Mouse (Mus musculus) midbrain, embryonic 16.5 days (tissue): ENCODE data around the gene Mrps12. TPM values are rescaled to one million over a fixed set of nuclear protein-coding genes. Genes with fewer than 3 reads are reported as not detected.

ENCODE experiments used
- ATAC-seq: fragments of 200-750 bp; cut with Nextera tagmentation; 2 replicates; pipeline ENCODE4 v1.8.0; 2017; ENCODE audit warnings: moderate TSS enrichment
- H3K27ac ChIP-seq: fragments of 300-500 bp; sonication (generic); 2 replicates; pipeline ENCODE4 v1.5.1; 2014; ENCODE audit warnings: mild to moderate bottlenecking, low read length, mixed read lengths
- H3K27me3 ChIP-seq: fragments of 300-500 bp; sonication (generic); 2 replicates; pipeline ENCODE4 v1.6.1; 2014; ENCODE audit warnings: low read depth, low read length, mixed read lengths; ENCODE audit not compliant: control insufficient read depth, insufficient read depth
- H3K36me3 ChIP-seq: fragments of 300-500 bp; sonication (generic); 2 replicates; pipeline ENCODE4 v1.6.1; 2014; ENCODE audit warnings: mild to moderate bottlenecking, low read length, moderate library complexity, mixed read lengths; ENCODE audit not compliant: control insufficient read depth, insufficient read depth
- H3K4me1 ChIP-seq: fragments of 300-500 bp; sonication (generic); 2 replicates; pipeline ENCODE4 v1.6.1; 2014; ENCODE audit warnings: mild to moderate bottlenecking, low read length, mixed read lengths; ENCODE audit not compliant: control insufficient read depth, insufficient read depth
- H3K4me2 ChIP-seq: fragments of 300-500 bp; sonication (generic); 2 replicates; pipeline ENCODE4 v1.6.1; 2014; ENCODE audit warnings: mild to moderate bottlenecking, low read length, mixed read lengths
- H3K4me3 ChIP-seq: fragments of 300-500 bp; sonication (generic); 2 replicates; pipeline ENCODE4 v1.5.1; 2014; ENCODE audit warnings: low read depth, mild to moderate bottlenecking, low read length, moderate library complexity, mixed read lengths
- H3K9ac ChIP-seq: fragments of 300-500 bp; sonication (generic); 2 replicates; pipeline ENCODE4 v1.6.1; 2014; ENCODE audit warnings: low read depth, low read length, mixed read lengths
- H3K9me3 ChIP-seq: fragments of 300-500 bp; sonication (generic); replicated peaks from 2 replicates; pipeline ENCODE4 v1.6.1; 2014; ENCODE audit warnings: mild to moderate bottlenecking, low read length, mixed read lengths; ENCODE audit not compliant: control insufficient read depth, poor library complexity, severe bottlenecking
- WGBS: fragments of 180-500 bp; shearing (Covaris S2); extraction: QIAGEN DNeasy Blood & Tissue Kit; methylation state at CpG from one replicate; pipeline ENCODE4 v1.1.7; 2014; 5-methylcytosine and 5-hydroxymethylcytosine counted together
- polyA plus RNA-seq: library from polyadenylated mRNA; unstranded; fragments of >200 nt; fragmentation: Nextera tagmentation; extraction: Ambion mirVana; gene quantifications from 2 replicates; pipeline ENCODE4 v1.2.1, GENCODE M21; 2015

The Mrps12 gene
- polyA plus RNA-seq, 1 experiment from 2014 or later: 95.8 TPM

DNA sequence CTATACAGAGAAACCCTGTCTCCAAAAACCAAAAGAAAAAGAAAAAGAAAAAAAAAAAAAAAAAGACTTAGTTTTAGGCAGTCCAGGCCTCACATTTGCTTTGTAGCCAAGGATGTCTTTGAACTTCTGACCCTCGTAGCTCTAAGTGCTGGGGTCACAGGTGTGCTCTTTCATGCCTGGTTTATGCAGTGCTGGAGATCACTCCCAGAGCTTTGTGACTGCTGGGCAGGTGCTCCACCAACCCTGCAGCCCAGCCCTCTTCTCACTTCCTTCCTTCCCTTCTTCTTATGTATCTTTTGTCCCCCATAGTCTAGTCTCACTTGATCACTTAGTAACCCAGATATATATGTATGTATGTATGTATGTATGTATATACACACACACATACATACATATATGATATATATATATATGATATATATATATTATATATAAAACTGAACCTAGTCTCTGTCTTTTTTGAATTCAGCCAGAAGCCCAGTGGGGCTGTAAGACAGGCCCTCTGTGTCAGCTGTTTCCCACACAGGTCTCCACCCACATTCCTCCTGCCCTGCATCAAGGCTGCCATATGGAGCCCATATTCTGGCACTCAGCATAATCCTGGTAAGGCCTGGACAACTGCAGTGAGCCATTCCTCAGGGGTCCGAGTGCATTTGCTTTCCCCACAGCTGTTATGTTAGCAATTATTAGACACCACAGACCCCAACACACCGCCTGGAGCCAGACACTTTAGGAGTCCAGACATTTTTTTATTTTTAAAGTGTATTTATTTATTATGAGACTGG is 20.7 kb downstream of the Mrps12 start:
- no peak for ATAC-seq
- WGBS: 82% methylated on average over 3 of the region's 3 CpGs

DNA sequence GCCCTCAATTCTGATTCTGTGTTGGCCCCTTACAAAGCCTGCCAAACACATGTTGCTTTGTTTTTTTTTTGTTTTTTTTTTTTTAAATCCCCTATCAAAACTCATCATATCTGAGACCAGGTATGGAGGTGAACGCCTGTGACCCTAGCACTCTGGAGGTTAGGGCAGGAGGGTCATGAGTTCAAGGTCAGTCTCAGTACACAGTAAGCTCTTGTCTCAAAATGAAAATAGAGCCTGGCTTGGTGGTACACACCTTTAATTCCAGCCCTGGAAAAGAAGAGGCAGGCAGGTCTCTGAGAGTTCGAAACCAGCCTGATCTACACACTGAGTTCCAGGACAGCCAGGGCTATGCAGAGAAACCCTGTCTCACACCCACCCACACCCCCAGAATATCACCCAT is 22.0 kb downstream of the Mrps12 start:
- no peak for ATAC-seq
- H3K4me2 ChIP-seq: no peak overlapping the region
- no peaks in the 10 kb centered on the region for H3K36me3 ChIP-seq
- H3K27me3 ChIP-seq: no peaks in the 10 kb centered on the region
- peaks cover 2% of the 10 kb centered on the region; the same call in 1 of the 2 replicates for H3K4me1 ChIP-seq
- 88% methylated on average over 2 of the region's 2 CpGs for WGBS
- no peaks in the 10 kb centered on the region for H3K9me3 ChIP-seq
- no peak overlapping the region for H3K27ac ChIP-seq
- no peak overlapping the region for H3K9ac ChIP-seq
- no peak overlapping the region for H3K4me3 ChIP-seq

More for the DNA sequence above, 20.7 kb downstream of the Mrps12 start:
- Histone ChIP-seq H3K4me1 (peaks cover 2% of the 10 kb centered on the region; the same call in 1 of the 2 replicates), H3K4me2 (no peak overlapping the region), H3K4me3 (no peak overlapping the region), H3K36me3 (no peaks in the 10 kb centered on the region), H3K27ac (no peak overlapping the region), H3K27me3 (no peaks in the 10 kb centered on the region), H3K9me3 (no peaks in the 10 kb centered on the region), H3K9ac (no peak overlapping the region)

DNA sequence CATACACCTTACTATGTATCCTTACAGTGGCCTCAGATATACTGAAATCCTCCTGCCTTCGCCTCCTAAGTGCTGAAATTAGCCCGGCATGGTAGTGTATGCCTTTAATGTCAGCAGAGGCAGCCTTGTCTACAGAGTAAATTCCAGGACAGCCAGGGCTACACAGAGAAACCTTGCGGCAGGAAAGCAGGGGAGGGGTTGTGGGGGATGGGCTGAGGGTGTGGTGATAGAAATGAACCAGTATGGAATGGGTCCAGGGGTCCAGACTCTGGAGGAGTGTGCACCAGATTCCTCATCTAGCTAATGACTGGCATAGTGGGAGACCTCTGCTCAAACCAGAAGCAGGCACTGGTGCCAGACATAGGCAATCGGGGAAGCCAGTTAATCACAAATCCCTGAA is 22.5 kb downstream of the Mrps12 start:
- Histone ChIP-seq H3K36me3 (no peaks in the 10 kb centered on the region), H3K27ac (no peak overlapping the region), H3K9me3 (no peaks in the 10 kb centered on the region), H3K4me1 (peaks cover 2% of the 10 kb centered on the region; the same call in 1 of the 2 replicates), H3K4me2 (no peak overlapping the region), H3K27me3 (no peaks in the 10 kb centered on the region), H3K4me3 (no peak overlapping the region), H3K9ac (no peak overlapping the region)
- no peak for ATAC-seq
- 72% methylated on average over 4 of the region's 4 CpGs for WGBS

DNA sequence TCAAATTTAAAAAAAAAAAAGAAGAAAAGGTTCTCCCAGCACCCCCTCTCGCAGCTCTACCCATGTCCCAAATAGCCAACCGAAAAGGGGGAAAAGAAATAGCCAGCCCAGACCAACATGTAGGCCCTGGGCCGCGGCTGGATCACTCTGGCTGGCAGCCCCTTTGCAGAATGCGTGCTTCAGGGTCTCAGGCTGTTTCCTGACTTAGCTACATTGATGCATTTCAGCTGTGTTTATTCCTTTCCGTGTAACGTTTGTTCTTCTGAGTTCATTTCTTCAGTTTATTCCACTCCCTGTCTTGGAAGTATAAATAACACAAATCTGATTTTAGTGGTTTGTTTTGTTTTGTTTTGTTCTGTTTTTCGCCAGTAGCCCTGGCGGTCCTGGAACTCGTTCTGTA is 23.9 kb downstream of the Mrps12 start:
- Histone ChIP-seq H3K4me1 (peaks cover 2% of the 10 kb centered on the region; the same call in 1 of the 2 replicates), H3K27me3 (no peaks in the 10 kb centered on the region), H3K9ac (no peak overlapping the region), H3K27ac (no peak overlapping the region), H3K4me2 (no peak overlapping the region), H3K36me3 (no peaks in the 10 kb centered on the region), H3K4me3 (no peak overlapping the region), H3K9me3 (no peaks in the 10 kb centered on the region)
- ATAC-seq: no peak
- WGBS: 86% methylated on average over 10 of the region's 10 CpGs

DNA sequence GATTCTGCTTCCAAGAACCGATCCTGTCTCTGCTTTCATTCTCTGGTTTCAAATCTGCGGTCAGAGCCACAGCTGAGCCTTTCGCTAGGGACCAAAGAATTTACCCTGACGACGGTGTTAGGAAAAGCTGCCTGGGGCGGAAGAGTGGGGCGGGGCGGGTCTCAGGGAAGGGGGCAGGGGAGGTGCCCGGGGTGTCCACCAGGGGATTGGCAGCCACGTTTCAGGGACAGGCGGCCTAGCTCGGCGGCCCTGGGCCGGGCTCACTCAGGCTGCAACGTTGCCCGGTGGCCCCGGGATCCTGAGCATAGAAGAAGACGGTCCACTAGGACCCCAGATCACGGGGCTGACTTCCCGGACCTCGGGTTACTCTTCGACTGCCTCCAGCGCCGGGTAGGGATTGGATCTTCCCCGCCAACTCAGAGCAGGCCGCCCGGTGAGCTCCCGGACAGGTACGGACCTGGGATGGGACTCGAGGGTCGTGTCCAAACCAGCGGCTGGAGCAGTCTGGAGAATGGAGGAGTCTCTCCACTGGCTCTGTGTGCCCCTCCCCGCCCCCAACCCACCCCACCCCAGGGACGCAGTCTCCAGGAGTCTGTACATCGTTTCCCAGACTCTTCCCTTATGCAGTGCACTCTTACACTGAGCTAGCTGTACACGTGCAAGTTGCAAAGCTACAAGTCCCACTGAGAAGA is 24.9 kb downstream of the Mrps12 start, which contains the start of gene Fbxo17:
TSS of gene Fbxo17 (plus strand) at position 215 of the 692 bp plus-strand sequence.
- peak within 1 kb of the TSS; percentile 58 for H3K9ac ChIP-seq
- peak within 1 kb of the TSS; percentile 39 for H3K4me3 ChIP-seq
- H3K9me3 ChIP-seq: no peaks in the 10 kb centered on the region
- 3% methylated on average over 32 of the region's 36 CpGs for WGBS
- no peak within 1 kb of the TSS for H3K27ac ChIP-seq
- peak within 1 kb of the TSS; percentile 65 for H3K4me2 ChIP-seq
- peak; percentile 66 for ATAC-seq
- no peaks in the 10 kb centered on the region for H3K27me3 ChIP-seq
- no peaks in the 10 kb centered on the region for H3K36me3 ChIP-seq
- peaks cover 2% of the 10 kb centered on the region; the same call in 1 of the 2 replicates for H3K4me1 ChIP-seq

DNA sequence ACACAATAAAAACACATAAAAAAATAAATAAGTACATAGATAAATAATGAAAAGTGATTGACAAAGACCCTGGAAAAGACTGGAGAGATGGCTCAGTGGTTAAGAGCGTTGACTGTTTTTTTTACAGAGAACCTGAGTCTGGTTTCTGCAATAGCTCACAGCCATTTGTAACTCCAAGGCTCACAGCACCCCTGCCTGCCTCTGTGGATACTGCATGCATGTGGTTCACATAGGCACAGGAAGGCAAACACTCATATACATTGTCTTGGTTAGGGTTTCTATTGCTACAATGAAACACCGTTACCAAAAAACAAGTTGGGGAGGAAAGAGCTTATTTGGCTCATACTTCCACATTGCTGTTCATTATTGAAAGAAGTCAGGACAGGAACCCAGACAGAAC is 26.0 kb downstream of the Mrps12 start:
- 93% methylated on average over 2 of the region's 2 CpGs for WGBS
- ATAC-seq: no peak
- H3K36me3 ChIP-seq: no peaks in the 10 kb centered on the region

DNA sequence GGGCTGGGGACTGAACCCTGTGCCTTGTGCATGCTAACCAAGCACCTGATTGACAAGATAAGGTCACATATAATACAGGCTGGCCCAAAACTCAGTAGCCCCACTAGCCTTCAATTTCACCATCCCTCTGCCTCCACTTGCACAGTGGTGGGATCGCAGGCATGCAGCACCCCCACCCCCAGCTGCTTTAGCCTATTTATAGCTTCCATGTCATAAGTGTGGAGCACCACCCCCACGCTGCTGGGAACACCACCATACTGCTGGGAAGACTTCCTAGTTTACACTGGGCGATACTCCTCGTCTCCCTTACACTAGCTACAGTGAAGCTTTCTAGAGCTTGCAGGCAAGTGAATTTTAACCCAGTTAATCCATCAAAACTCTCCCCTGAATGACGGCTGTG is 27.0 kb downstream of the Mrps12 start:
- 88% methylated on average over 5 of the region's 5 CpGs for WGBS

More for the DNA sequence above, 26.0 kb downstream of the Mrps12 start:
- Histone ChIP-seq H3K27me3 (no peaks in the 10 kb centered on the region), H3K27ac (no peak overlapping the region), H3K4me1 (peaks cover 2% of the 10 kb centered on the region; the same call in 1 of the 2 replicates), H3K4me3 (no peak overlapping the region), H3K4me2 (no peak overlapping the region), H3K9ac (no peak overlapping the region), H3K9me3 (no peaks in the 10 kb centered on the region)

DNA sequence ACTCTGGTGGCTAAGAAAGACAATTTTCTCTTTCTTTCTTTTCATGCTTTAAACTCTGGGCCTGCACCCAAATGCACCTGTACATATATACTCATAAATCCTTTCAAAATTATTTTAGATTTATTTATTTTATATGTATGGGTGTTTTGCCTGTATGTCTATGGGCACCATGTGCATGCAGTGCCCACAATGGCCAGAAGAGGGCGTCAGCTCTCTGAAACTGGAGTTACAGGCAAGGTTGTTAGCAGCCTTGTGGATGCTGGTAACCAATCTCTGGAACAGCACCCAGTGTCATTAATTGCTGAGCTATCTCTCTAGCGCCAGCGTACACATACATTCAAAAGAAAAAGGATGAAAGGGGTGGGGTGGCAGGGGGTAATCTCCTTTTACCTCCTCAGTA is 30.7 kb downstream of the Mrps12 start:
- no peak for ATAC-seq
- H3K27ac ChIP-seq: no peak overlapping the region
- no peaks in the 10 kb centered on the region for H3K27me3 ChIP-seq
- no peaks in the 10 kb centered on the region for H3K9me3 ChIP-seq
- WGBS: 68% methylated on average over 3 of the region's 3 CpGs
- no peaks in the 10 kb centered on the region for H3K36me3 ChIP-seq
- no peak overlapping the region for H3K9ac ChIP-seq
- no peaks in the 10 kb centered on the region for H3K4me1 ChIP-seq
- no peak overlapping the region for H3K4me2 ChIP-seq
- no peak overlapping the region for H3K4me3 ChIP-seq

More for the DNA sequence above, 27.0 kb downstream of the Mrps12 start:
- Histone ChIP-seq H3K4me2 (no peak overlapping the region), H3K4me1 (peaks cover 2% of the 10 kb centered on the region; the same call in 1 of the 2 replicates), H3K27ac (no peak overlapping the region), H3K4me3 (no peak overlapping the region), H3K9me3 (no peaks in the 10 kb centered on the region), H3K27me3 (no peaks in the 10 kb centered on the region), H3K36me3 (no peaks in the 10 kb centered on the region), H3K9ac (no peak overlapping the region)
- no peak for ATAC-seq

DNA sequence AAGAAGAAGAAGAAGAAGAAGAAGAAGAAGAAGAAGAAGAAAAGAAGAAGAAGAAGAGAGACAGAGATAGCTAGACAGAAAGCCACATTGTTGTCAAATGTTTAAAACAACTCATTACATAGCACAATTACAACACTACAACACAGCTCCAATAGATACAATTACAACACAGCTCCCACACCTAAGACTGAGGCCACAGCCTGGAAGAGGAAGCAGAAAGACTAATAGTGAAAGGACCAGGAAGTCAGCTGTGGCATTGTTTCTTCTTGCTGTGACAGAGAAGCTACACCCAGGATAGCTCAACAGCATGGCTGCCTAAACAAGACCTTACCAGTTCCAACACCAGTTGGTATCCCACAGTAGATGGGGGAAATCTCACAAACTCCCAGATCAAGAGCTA is 32.2 kb downstream of the Mrps12 start:
- Histone ChIP-seq H3K36me3 (no peaks in the 10 kb centered on the region), H3K4me3 (no peak overlapping the region), H3K9me3 (no peaks in the 10 kb centered on the region), H3K9ac (no peak overlapping the region), H3K27me3 (no peaks in the 10 kb centered on the region), H3K4me2 (no peak overlapping the region), H3K4me1 (no peaks in the 10 kb centered on the region), H3K27ac (no peak overlapping the region)
- ATAC-seq: no peak
